Mouse (Mus musculus): ENCODE measurements around the gene Nup210.

The Nup210 gene

DNA sequence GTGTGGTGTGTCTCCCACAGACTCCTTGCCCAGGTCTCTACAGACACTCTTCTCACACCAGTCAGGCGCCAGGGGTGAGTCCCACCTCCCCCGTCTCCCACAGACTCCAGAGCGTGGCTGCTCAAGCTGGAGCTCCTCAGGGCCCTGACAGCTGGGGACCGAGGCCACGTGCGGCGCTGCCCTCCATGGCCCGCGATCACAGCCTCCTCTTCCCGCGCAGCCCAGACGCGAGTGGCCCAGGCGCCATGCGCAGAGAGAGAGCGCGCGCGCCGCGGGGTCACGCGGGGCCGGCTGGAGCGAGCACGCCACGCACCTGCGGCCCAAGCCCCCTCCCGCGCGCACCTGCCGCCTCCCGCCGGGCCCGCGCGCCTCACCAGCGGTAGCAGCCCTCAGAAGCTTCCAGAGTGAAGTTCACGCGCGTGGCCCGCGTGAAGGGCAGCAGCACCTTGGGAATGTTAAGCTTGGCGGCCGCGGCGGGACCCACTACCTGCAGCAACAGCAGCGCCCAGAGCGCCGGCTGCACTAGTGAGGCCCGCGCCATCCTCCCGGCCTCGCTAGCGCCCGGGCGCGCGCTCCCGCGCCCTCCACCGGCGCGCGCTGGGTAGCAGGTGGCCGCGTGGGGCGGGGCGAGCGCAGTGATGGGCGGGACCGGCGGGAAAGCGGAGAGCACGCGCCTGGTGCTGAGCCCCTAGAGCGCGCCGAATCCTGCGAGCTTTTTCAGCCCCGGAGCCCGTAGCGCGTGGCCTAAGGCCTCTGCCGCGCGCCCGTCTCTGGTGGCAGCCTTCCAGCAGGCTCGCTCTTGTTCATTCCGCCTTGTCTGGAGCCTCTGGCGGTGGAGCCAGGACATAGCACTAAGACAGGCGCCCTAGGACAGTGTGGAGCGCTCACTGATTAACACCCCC, at the start of gene Nup210:
Gene Nup210, minus strand, starts transcription at position 586 of the 902 bp plus-strand sequence.
- DNase-seq (ENCODE audit: low spot score) = peak; percentile 99

- DNase-seq (ENCODE audit: low spot score) = peak; percentile 66
Measured at GRCm38 (mm10) chr6:91165210-91165609, 48.6 kb upstream of the Nup210 start.

GRCm38 (mm10) chr6:91164584-91164983, 48.0 kb upstream of the Nup210 start:
- DNase-seq (ENCODE audit: low spot score) = peak; percentile 19

- DNase-seq (ENCODE audit: low spot score) = no peak
Measured at GRCm38 (mm10) chr6:91163195-91163911, 46.7 kb upstream of the Nup210 start.

GRCm38 (mm10) chr6:91162314-91162713, 45.7 kb upstream of the Nup210 start:
- DNase-seq (ENCODE audit: low spot score) = no peak

DNA sequence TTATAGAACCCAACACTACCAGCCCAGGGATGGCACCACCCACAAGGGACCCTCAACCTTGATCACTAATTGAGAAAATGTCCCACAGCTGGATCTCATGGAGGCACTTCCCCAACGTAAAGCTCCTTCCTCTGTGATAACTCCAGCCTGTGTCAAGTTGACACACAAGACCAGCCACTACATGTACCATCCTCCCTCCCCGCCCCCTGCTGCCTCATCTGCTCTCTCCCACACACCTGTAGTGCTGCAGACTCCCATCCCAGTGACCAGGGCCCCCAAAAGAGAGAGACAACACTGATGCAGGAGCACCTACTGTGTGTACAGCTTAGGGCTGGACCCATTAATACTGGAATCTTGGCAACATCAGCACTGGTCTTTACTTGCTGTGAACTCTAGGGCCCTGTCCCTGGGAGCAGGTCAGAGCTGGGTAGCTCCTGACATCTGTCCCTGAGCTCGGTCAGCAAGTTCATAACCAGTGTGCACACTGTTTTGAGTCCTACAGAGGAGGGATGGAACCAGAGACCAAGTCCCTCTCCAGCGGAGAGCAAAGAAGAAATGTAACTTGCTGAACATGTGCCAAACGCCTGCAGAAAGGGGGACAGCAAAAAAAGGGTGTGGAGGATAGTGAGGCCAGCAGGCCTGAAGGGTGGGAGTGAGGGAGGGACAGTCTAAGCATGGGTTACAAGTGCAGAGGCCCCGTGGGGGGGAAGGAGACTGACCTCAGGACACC, 45.0 kb upstream of the Nup210 start:
- no peak for DNase-seq (ENCODE audit: low spot score)

- DNase-seq (ENCODE audit: low spot score) = no peak
Measured at GRCm38 (mm10) chr6:91160976-91161375, 44.3 kb upstream of the Nup210 start.

DNA sequence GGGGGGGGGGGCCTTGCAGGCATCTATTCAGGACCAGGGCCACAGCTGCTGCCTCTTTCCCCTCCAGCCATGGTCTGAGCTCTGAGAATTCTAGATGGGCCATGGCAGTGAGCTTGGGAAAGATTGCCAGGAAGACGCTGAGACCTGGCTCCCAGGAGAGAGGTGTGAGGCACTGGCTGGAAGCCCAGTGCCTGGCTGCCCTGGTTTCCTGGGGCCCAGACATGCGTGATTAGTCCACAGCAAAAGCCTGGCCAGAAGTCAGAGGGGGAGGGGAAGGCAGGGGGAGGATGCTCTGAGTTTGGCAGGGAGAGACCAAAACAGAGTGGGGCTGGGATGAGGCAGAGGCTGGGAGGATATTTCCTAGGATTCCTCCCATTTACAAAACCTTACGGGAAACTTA, 43.8 kb upstream of the Nup210 start:
- DNase-seq (ENCODE audit: low spot score) = peak; percentile 88

- no peak for DNase-seq (ENCODE audit: low spot score)
Measured at GRCm38 (mm10) chr6:91159047-91159446, 42.4 kb upstream of the Nup210 start.

GRCm38 (mm10) chr6:91157237-91157570, 40.6 kb upstream of the Nup210 start:
- DNase-seq (ENCODE audit: low spot score) = no peak

DNA sequence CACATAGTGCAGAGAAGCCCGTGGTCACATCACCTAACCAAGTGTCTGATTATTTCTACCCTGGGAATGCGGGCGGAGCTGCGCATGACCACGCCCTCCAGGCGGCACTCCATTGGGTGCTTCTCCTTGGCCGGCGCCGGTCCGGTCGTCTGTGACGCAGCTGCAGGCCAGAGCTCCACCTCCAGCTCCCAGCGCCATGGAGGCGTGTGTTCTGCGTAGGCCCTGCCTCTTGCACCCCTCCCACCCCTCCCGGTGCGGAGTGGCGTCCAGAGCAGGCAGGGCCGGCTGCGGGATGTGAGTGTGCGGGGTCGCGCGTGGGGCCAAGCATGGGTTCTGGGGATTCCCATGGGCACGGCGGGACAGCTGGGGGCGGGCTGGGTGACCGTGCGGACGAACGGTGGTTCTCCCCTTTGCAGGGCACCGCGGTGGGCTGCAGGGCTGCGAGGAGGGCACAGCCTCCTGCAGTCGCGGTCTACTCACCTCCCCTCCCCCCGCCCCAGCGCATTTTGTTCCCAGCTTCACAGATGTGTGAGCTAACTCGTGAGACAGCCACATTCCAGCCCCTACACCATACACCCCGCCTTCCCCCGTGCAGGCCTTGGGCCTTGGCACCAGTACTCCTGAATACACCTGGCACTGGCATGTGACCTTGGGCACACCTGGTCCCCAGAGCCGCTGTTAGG, 40.1 kb upstream of the Nup210 start, which contains the start of gene Hdac11:
Gene Hdac11, plus strand, starts transcription at position 112 of the 683 bp plus-strand sequence.
- DNase-seq (ENCODE audit: low spot score) = peak; percentile 91

GRCm38 (mm10) chr6:91156062-91156461, 39.4 kb upstream of the Nup210 start:
- no peak for DNase-seq (ENCODE audit: low spot score)

DNA sequence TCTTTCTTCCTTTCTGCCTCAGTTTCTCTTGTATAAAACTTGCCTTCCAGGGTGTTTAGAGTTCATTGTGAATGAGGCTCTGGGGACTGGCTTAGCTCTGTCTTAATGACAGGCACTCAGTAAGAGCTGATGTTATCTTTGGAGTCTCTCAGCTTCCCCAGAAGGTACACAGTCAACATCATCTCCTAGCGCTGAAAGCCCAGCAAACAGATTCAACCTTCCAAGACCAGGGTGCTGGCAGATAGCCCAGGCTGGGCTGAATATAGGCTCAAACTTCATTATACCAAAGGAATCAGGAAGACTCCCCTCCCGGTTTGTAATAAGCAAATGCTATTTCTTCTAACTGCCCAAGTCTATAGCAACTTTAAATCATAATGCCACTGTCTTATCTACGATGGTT, 38.7 kb upstream of the Nup210 start:
- DNase-seq (ENCODE audit: low spot score) = peak; percentile 71

GRCm38 (mm10) chr6:91154685-91155084, 38.1 kb upstream of the Nup210 start:
- no peak for DNase-seq (ENCODE audit: low spot score)

- peak; percentile 15 for DNase-seq (ENCODE audit: low spot score)
Measured at GRCm38 (mm10) chr6:91153549-91154064, 37.0 kb upstream of the Nup210 start.

- DNase-seq (ENCODE audit: low spot score) = no peak
Measured at GRCm38 (mm10) chr6:91152892-91153548, 36.4 kb upstream of the Nup210 start.

DNA sequence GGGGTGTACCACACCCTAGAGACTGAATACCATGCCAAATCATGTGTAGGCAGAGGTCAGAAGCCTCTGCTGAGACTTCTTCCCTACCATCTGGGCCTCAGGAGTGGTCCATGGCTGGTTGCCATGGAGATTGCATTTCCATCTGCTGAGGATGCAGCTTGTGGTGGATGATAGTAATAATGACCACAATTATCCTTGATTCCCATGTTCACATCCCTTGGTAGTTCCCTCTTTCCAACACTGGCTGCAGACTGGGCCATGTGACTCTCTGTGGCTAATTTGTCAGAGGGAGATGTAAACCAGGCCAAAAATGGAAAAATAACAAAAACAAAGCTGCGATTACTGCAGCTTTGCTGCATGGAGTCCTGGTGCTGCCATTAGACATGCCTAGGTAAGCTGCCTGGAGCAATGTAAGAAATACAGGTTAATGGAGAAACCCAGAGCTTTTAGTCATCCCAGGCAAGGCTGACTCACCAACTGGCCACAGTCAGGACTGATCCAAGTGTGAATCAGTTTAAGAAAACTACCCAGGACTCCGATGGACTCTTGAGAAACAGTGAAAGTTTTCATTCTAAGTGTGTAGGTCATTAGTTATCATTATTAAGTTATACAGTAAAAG, 30.6 kb upstream of the Nup210 start:
- DNase-seq (ENCODE audit: low spot score) = peak; percentile 70

- DNase-seq (ENCODE audit: low spot score) = peak; percentile 39
Measured at GRCm38 (mm10) chr6:91146443-91147151, 30.0 kb upstream of the Nup210 start.

DNA sequence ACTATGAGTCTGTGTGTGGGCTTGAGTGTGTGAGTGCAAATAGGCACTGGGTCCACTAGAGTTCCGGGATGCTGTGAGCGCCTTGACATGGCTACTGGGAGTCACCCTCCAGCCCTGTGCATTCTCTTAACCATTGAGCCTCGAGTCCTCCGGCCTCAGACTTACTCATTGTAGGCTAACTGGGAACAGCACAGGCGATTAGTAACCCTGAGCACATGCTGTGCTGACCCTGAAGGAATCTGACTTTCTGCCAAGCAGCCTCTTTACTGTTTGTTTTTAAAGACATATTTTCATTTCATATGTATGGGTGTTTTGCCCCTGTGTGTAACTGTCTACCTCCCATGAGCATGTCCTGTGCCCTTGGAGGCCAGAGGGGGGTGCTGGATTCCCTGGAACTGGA, 28.9 kb upstream of the Nup210 start:
- DNase-seq (ENCODE audit: low spot score) = no peak

- no peak for DNase-seq (ENCODE audit: low spot score)
Measured at GRCm38 (mm10) chr6:91145056-91145455, 28.4 kb upstream of the Nup210 start.
